ENCODE assay signal across 24 mouse cellular contexts in genomic region chr10:111914231-111914630, GRCm38 (mm10).
"Had no signal": no experiment of that assay in that cellular context is flagged by ENCODE, and none has a peak within 500 bp of the region (broad histone marks: within the 10 kb centered on the region; RNA-seq: fewer than 3 reads in every experiment).

No protein-coding gene starts in this region.

- DNase-seq: gastrocnemius, postnatal 14 days; gastrocnemius, postnatal 36 days; heart, adult 18-20 months; heart, postnatal 14 days; heart, postnatal 36 days; kidney, adult 18-20 months; kidney, adult 8-10 months; kidney, postnatal 10 days; kidney, postnatal 25 days; kidney, postnatal 4 days; liver had no signal

- H3K4me1 ChIP-seq: heart, embryonic 15.5 days; hindbrain, embryonic 15.5 days; limb, embryonic 10.5 days; limb, embryonic 12.5 days had no signal

- ATAC-seq: hindbrain, postnatal 0 days; intestine, embryonic 16.5 days; liver, embryonic 12.5 days had no signal

- H3K9me3 ChIP-seq: heart, embryonic 13.5 days; heart, embryonic 15.5 days; hindbrain, embryonic 13.5 days; hindbrain, embryonic 15.5 days; limb, embryonic 10.5 days; limb, embryonic 12.5 days had no signal

- H3K9ac ChIP-seq: heart, embryonic 13.5 days; heart, embryonic 15.5 days; hindbrain, embryonic 13.5 days; hindbrain, embryonic 15.5 days; limb, embryonic 12.5 days; liver, embryonic 12.5 days; liver, embryonic 14.5 days had no signal

- H3K4me3 ChIP-seq: heart, embryonic 13.5 days; heart, embryonic 15.5 days; hindbrain, embryonic 13.5 days; hindbrain, embryonic 15.5 days; layer of hippocampus, adult 2 months; left cerebral cortex, adult 2 months; limb, embryonic 10.5 days; limb, embryonic 12.5 days; liver, embryonic 12.5 days had no signal

- H3K4me2 ChIP-seq: heart, embryonic 11.5 days; heart, embryonic 13.5 days; heart, embryonic 15.5 days; hindbrain, embryonic 13.5 days; hindbrain, embryonic 15.5 days; limb, embryonic 12.5 days; liver, embryonic 12.5 days had no signal

- H3K27ac ChIP-seq: heart, embryonic 13.5 days; heart, embryonic 15.5 days; hindbrain, embryonic 13.5 days; hindbrain, embryonic 15.5 days; hindbrain, postnatal 0 days; layer of hippocampus, adult 2 months; left cerebral cortex, adult 2 months; limb, embryonic 10.5 days; limb, embryonic 12.5 days; liver, embryonic 12.5 days; liver, embryonic 14.5 days had no signal

- H3K36me3 ChIP-seq: heart, embryonic 13.5 days; heart, embryonic 15.5 days; hindbrain, embryonic 13.5 days; hindbrain, embryonic 15.5 days; limb, embryonic 10.5 days; limb, embryonic 12.5 days; liver, embryonic 12.5 days had no signal

- H3K27me3 ChIP-seq: heart, embryonic 13.5 days; heart, embryonic 15.5 days; hindbrain, embryonic 13.5 days; hindbrain, embryonic 15.5 days; limb, embryonic 12.5 days; liver, embryonic 12.5 days had no signal
